Comparison of ENCODE assay signal across 8 mouse cellular contexts in genomic region chr13:31518411-31518886, GRCm38 (mm10). TPM values are rescaled to one million over a fixed set of nuclear protein-coding genes. Genes with fewer than 3 reads are reported as not detected.
DNase-seq lines count a peak whose midpoint lies in the region; ATAC-seq lines count a peak whose summit lies in the region.

No protein-coding gene starts in this region.

- H3K4me1 ChIP-seq in forebrain, embryonic 14.5 days (ENCODE audit: control insufficient read depth, insufficient read depth, low read length): no peaks in the 10 kb centered on the region
- H3K4me1 ChIP-seq in forebrain, embryonic 11.5 days (replicated peaks; ENCODE audit: control insufficient read depth, insufficient read depth, low read length): no peaks in the 10 kb centered on the region
- no peaks in the 10 kb centered on the region for H3K4me1 ChIP-seq in intestine, embryonic 15.5 days (replicated peaks)
- no peaks in the 10 kb centered on the region for H3K4me1 ChIP-seq in midbrain, embryonic 16.5 days (ENCODE audit: control insufficient read depth, insufficient read depth, low read length)

- H3K9me3 ChIP-seq in forebrain, embryonic 14.5 days (replicated peaks; ENCODE audit: control insufficient read depth, low read length): no peaks in the 10 kb centered on the region
- H3K9me3 ChIP-seq in forebrain, embryonic 11.5 days (ENCODE audit: control insufficient read depth, low read length): no peaks in the 10 kb centered on the region
- no peaks in the 10 kb centered on the region for H3K9me3 ChIP-seq in intestine, embryonic 15.5 days
- H3K9me3 ChIP-seq in midbrain, embryonic 16.5 days (replicated peaks; ENCODE audit: control insufficient read depth, low read length, poor library complexity, severe bottlenecking): no peaks in the 10 kb centered on the region

- no peak overlapping the region for H3K4me3 ChIP-seq in forebrain, embryonic 14.5 days (ENCODE audit: low read depth, low read length)
- no peak overlapping the region for H3K4me3 ChIP-seq in forebrain, embryonic 11.5 days (ENCODE audit: low read depth, low read length)
- no peak overlapping the region for H3K4me3 ChIP-seq in intestine, embryonic 15.5 days (replicated peaks)
- no peak overlapping the region for H3K4me3 ChIP-seq in midbrain, embryonic 16.5 days (ENCODE audit: low read depth, low read length)

- WGBS in forebrain, embryonic 14.5 days: 62% methylated on average over 10 of the region's 10 CpGs
- WGBS in forebrain, embryonic 11.5 days: 79% methylated on average over 10 of the region's 10 CpGs
- WGBS in intestine, embryonic 15.5 days: 39% methylated on average over 10 of the region's 10 CpGs
- WGBS in midbrain, embryonic 16.5 days: 71% methylated on average over 10 of the region's 10 CpGs

- H3K27me3 ChIP-seq in forebrain, embryonic 14.5 days (replicated peaks; ENCODE audit: control insufficient read depth, insufficient read depth, low read length): no peaks in the 10 kb centered on the region
- H3K27me3 ChIP-seq in forebrain, embryonic 11.5 days (ENCODE audit: control insufficient read depth, insufficient read depth, low read length): no peaks in the 10 kb centered on the region
- H3K27me3 ChIP-seq in intestine, embryonic 15.5 days (replicated peaks): no peaks in the 10 kb centered on the region
- H3K27me3 ChIP-seq in midbrain, embryonic 16.5 days (ENCODE audit: control insufficient read depth, insufficient read depth, low read depth, low read length): no peaks in the 10 kb centered on the region

- H3K36me3 ChIP-seq in forebrain, embryonic 14.5 days (ENCODE audit: control insufficient read depth, insufficient read depth, low read length): no peaks in the 10 kb centered on the region
- H3K36me3 ChIP-seq in forebrain, embryonic 11.5 days (ENCODE audit: control insufficient read depth, insufficient read depth, low read length): no peaks in the 10 kb centered on the region
- H3K36me3 ChIP-seq in intestine, embryonic 15.5 days: no peaks in the 10 kb centered on the region
- no peaks in the 10 kb centered on the region for H3K36me3 ChIP-seq in midbrain, embryonic 16.5 days (ENCODE audit: control insufficient read depth, insufficient read depth, low read length)

- peak; percentile 55 for DNase-seq in forebrain, embryonic 14.5 days (ENCODE audit: low spot score)
- no peak for DNase-seq in forebrain, embryonic 11.5 days (ENCODE audit: low spot score)
- peak; percentile 9 for DNase-seq in right cerebral cortex, postnatal 4 days
- DNase-seq in right cerebral cortex, adult 18-20 months: no peak
- DNase-seq in ovary, adult 18-20 months (ENCODE audit: low spot score): peak; percentile 54
- no peak for DNase-seq in spleen, postnatal 14 days (ENCODE audit: low spot score in 2 of 2)

- no peak overlapping the region for H3K9ac ChIP-seq in forebrain, embryonic 14.5 days (ENCODE audit: low read length)
- H3K9ac ChIP-seq in forebrain, embryonic 11.5 days (ENCODE audit: low read length): no peak overlapping the region
- H3K9ac ChIP-seq in intestine, embryonic 15.5 days: no peak overlapping the region
- no peak overlapping the region for H3K9ac ChIP-seq in midbrain, embryonic 16.5 days (ENCODE audit: low read depth, low read length)

- no peak overlapping the region for H3K27ac ChIP-seq in forebrain, embryonic 14.5 days (ENCODE audit: low read depth, low read length)
- H3K27ac ChIP-seq in forebrain, embryonic 11.5 days (ENCODE audit: low read depth, low read length): no peak overlapping the region
- H3K27ac ChIP-seq in intestine, embryonic 15.5 days: peak overlapping the region; percentile 79; the same call in 1 of the 2 replicates
- no peak overlapping the region for H3K27ac ChIP-seq in midbrain, embryonic 16.5 days (ENCODE audit: low read length)

- H3K4me2 ChIP-seq in forebrain, embryonic 14.5 days (ENCODE audit: low read length): no peak overlapping the region
- H3K4me2 ChIP-seq in forebrain, embryonic 11.5 days (ENCODE audit: low read depth, low read length, severe bottlenecking): no peak overlapping the region
- 0 out of 2 replicates have a peak overlapping the region, but pooled peaks have one; percentile 17 for H3K4me2 ChIP-seq in intestine, embryonic 15.5 days (replicated peaks)
- H3K4me2 ChIP-seq in midbrain, embryonic 16.5 days (ENCODE audit: low read length): no peak overlapping the region

- no peak for ATAC-seq in forebrain, embryonic 14.5 days
- ATAC-seq in forebrain, embryonic 11.5 days (replicated peaks; ENCODE audit: low FRiP score): no peak
- peak; percentile 85 for ATAC-seq in intestine, embryonic 15.5 days
- ATAC-seq in midbrain, embryonic 16.5 days: no peak

RNA-seq across cellular contexts. Expression of gene Foxq1, which starts 37.5 kb away (rescaled TPM):
- 2.2 and 2.4 TPM in 2 replicates for polyA plus RNA-seq in forebrain, embryonic 14.5 days (2014; fragmentation: Nextera tagmentation; extraction: Ambion mirVana)
- 1.5 and 1.6 TPM in 2 replicates for polyA plus RNA-seq in forebrain, embryonic 11.5 days (2014; fragmentation: Nextera tagmentation; extraction: Ambion mirVana)
- polyA plus RNA-seq in intestine, embryonic 15.5 days (2015; fragmentation: Nextera tagmentation; extraction: Ambion mirVana): 2.0 and 2.1 TPM in 2 replicates
- 1.3 and 1.6 TPM in 2 replicates for polyA plus RNA-seq in midbrain, embryonic 16.5 days (2015; fragmentation: Nextera tagmentation; extraction: Ambion mirVana)

RNA-seq across cellular contexts. Expression of gene A530084C06Rik, which starts 40.7 kb away (rescaled TPM):
- polyA plus RNA-seq in forebrain, embryonic 14.5 days (2014; fragmentation: Nextera tagmentation; extraction: Ambion mirVana): not detected in 2 replicates
- polyA plus RNA-seq in forebrain, embryonic 11.5 days (2014; fragmentation: Nextera tagmentation; extraction: Ambion mirVana): not detected in 2 replicates
- not detected in 2 replicates for polyA plus RNA-seq in intestine, embryonic 15.5 days (2015; fragmentation: Nextera tagmentation; extraction: Ambion mirVana)
- not detected in 2 replicates for polyA plus RNA-seq in midbrain, embryonic 16.5 days (2015; fragmentation: Nextera tagmentation; extraction: Ambion mirVana)

Comparison
In these comparisons a context has a peak if more than half of its experiments do, and no peak if none do; other contexts are left out.
1. DNase-seq: peak in forebrain, embryonic 14.5 days (single experiment), right cerebral cortex, postnatal 4 days (single experiment) and ovary, adult 18-20 months (single experiment); none in forebrain, embryonic 11.5 days (single experiment), right cerebral cortex, adult 18-20 months (single experiment) and spleen, postnatal 14 days (0 of 2).